Mouse (Mus musculus): Measurements from ENCODE around the gene 6330409D20Rik.

- TF ChIP-seq CTCF (IDR thresholded peaks at IDR 0.05; ENCODE audit: borderline replicate concordance, control insufficient read depth, extremely low read depth, insufficient read depth, low read length, poor library complexity), result no peak
- TF ChIP-seq POLR2A (IDR thresholded peaks at IDR 0.05; ENCODE audit: control insufficient read depth, extremely low read depth, insufficient read depth, low read length, poor library complexity), result no peak
Measured at GRCm38 (mm10) chr2:32771886-32772285, 31.1 kb upstream of the 6330409D20Rik start.
